Mouse (Mus musculus) lung, embryonic 14.5 days (tissue): Measurements from ENCODE around the gene Pbx2. TPM values are rescaled to one million over a fixed set of nuclear protein-coding genes. Genes with fewer than 3 reads are reported as not detected.

Source experiments
- ATAC-seq: fragments of 200-750 bp; cut with Nextera tagmentation; 2 replicates; pipeline ENCODE4 v1.8.0; 2017; ENCODE audit warnings: mild to moderate bottlenecking, moderate TSS enrichment, moderate library complexity; ENCODE audit not compliant: insufficient read depth
- DNase-seq: peaks from one replicate; pipeline ENCODE4 v3.0.0-alpha.2; 2015
- H3K27ac ChIP-seq: fragments of 300-500 bp; sonication (generic); 2 replicates; pipeline ENCODE4 v1.5.1; 2014; ENCODE audit warnings: low read depth, mild to moderate bottlenecking, moderate library complexity
- H3K27me3 ChIP-seq: fragments of 300-500 bp; sonication (generic); 2 replicates; pipeline ENCODE4 v1.6.1; 2014; ENCODE audit warnings: low read length, control low read depth; ENCODE audit not compliant: insufficient read depth
- H3K36me3 ChIP-seq: fragments of 300-500 bp; sonication (generic); 2 replicates; pipeline ENCODE4 v1.6.1; 2014; ENCODE audit warnings: control low read depth; ENCODE audit not compliant: insufficient read depth
- H3K4me1 ChIP-seq: fragments of 300-500 bp; sonication (generic); 2 replicates; pipeline ENCODE4 v1.6.1; 2014; ENCODE audit warnings: antibody characterized with exemption, control low read depth; ENCODE audit not compliant: insufficient read depth
- H3K4me2 ChIP-seq: fragments of 300-500 bp; sonication (generic); 2 replicates; pipeline ENCODE4 v1.6.1; 2014; ENCODE audit warnings: mild to moderate bottlenecking
- H3K4me3 ChIP-seq: fragments of 300-500 bp; sonication (generic); 2 replicates; pipeline ENCODE4 v1.5.1; 2014; ENCODE audit warnings: low read depth, low read length
- H3K9ac ChIP-seq: fragments of 300-500 bp; sonication (generic); 2 replicates; pipeline ENCODE4 v1.6.1; 2014
- H3K9me3 ChIP-seq: fragments of 300-500 bp; sonication (generic); 2 replicates; pipeline ENCODE4 v1.6.1; 2016; ENCODE audit warnings: low read depth, low read length, control low read depth
- CTCF ChIP-seq: IDR thresholded peaks from 2 replicates; pipeline ENCODE4 v1.5.1; 2016; ENCODE audit warnings: antibody characterized with exemption, low read depth
- WGBS: fragments of 180-500 bp; shearing (Covaris S2); extraction: QIAGEN DNeasy Blood & Tissue Kit; methylation state at CpG from one replicate; pipeline ENCODE4 v1.1.7; 2014; 5-methylcytosine and 5-hydroxymethylcytosine counted together
- polyA plus RNA-seq: library from polyadenylated mRNA; unstranded; fragments of >200 nt; fragmentation: Nextera tagmentation; extraction: Ambion mirVana; gene quantifications from 2 replicates; pipeline ENCODE4 v1.2.1, GENCODE M21; 2014

Pbx2 gene
- polyA plus RNA-seq, 1 experiment from 2014 or later, result 10.4 TPM

- peaks cover 10% of the 10 kb centered on the region for H3K4me1 ChIP-seq
- no peaks in the 10 kb centered on the region for H3K9me3 ChIP-seq
- TF ChIP-seq CTCF, result no peak
- ATAC-seq (no peak), DNase-seq (no peak)
- 78% methylated on average over 10 of the region's 10 CpGs for WGBS
- H3K4me3 ChIP-seq, result no peak overlapping the region
- H3K27ac ChIP-seq, result no peak overlapping the region
- no peak overlapping the region for H3K4me2 ChIP-seq
- H3K36me3 ChIP-seq, result peaks cover 11% of the 10 kb centered on the region
- H3K9ac ChIP-seq, result no peak overlapping the region
- H3K27me3 ChIP-seq, result no peaks in the 10 kb centered on the region
These were observed 52.9 kb downstream of the Pbx2 start for GRCm38 (mm10) chr17:34643944-34644343.

- no peak for TF ChIP-seq CTCF
- H3K9me3 ChIP-seq, result no peaks in the 10 kb centered on the region
- peak within 1 kb of the TSS; percentile 55 for H3K9ac ChIP-seq
- WGBS, result 0% methylated on average over 16 of the region's 16 CpGs
- peaks cover 10% of the 10 kb centered on the region for H3K4me1 ChIP-seq
- peak within 1 kb of the TSS; percentile 44 for H3K27ac ChIP-seq
- peak within 1 kb of the TSS; percentile 76 for H3K4me2 ChIP-seq
- peak; percentile 99 for DNase-seq
- peak; percentile 74 for ATAC-seq
- H3K4me3 ChIP-seq, result peak within 1 kb of the TSS; percentile 53
- no peaks in the 10 kb centered on the region for H3K27me3 ChIP-seq
- H3K36me3 ChIP-seq, result peaks cover 17% of the 10 kb centered on the region
These were observed 53.5 kb downstream of the Pbx2 start, which contains the start of gene Fkbpl for GRCm38 (mm10) chr17:34644608-34645007. TSS of gene Fkbpl (plus strand) at chr17:34644764.

GRCm38 (mm10) chr17:34645256-34645829 is 54.3 kb downstream of the Pbx2 start:
- Histone ChIP-seq H3K27me3 (no peaks in the 10 kb centered on the region), H3K27ac (peak overlapping the region; percentile 44), H3K4me3 (peak overlapping the region; percentile 53), H3K9me3 (no peaks in the 10 kb centered on the region), H3K4me2 (peak overlapping the region; percentile 76), H3K36me3 (peaks cover 22% of the 10 kb centered on the region), H3K4me1 (peaks cover 10% of the 10 kb centered on the region), H3K9ac (peak overlapping the region; percentile 55)
- no peak for TF ChIP-seq CTCF
- DNase-seq, result no peak
- ATAC-seq, result no peak
- WGBS, result 38% methylated on average over 10 of the region's 10 CpGs

- Histone ChIP-seq H3K4me3 (peak overlapping the region; percentile 91; the same call in 1 of the 2 replicates), H3K9me3 (no peaks in the 10 kb centered on the region)
- WGBS, result 83% methylated on average over 30 of the region's 30 CpGs
These were observed 54.9 kb downstream of the Pbx2 start for GRCm38 (mm10) chr17:34645831-34646511.

More at GRCm38 (mm10) chr17:34645831-34646511, 54.9 kb downstream of the Pbx2 start:
- H3K27me3 ChIP-seq, result no peaks in the 10 kb centered on the region
- peaks cover 10% of the 10 kb centered on the region for H3K4me1 ChIP-seq
- no peak for TF ChIP-seq CTCF
- H3K4me2 ChIP-seq, result peak overlapping the region; percentile 43
- no peak for DNase-seq
- ATAC-seq, result no peak
- no peak overlapping the region for H3K27ac ChIP-seq
- H3K9ac ChIP-seq, result no peak overlapping the region
- peaks cover 29% of the 10 kb centered on the region for H3K36me3 ChIP-seq

Other genes starting within 250 kb of the Pbx2 start
- gene Btnl2, start 236.4 kb upstream of the Pbx2 start, polyA plus RNA-seq, result 0.07 and 0.20 TPM in 2 replicates
- not detected in 2 replicates for gene Btnl1, start 214.1 kb upstream of the Pbx2 start, polyA plus RNA-seq
- 0.54 TPM in 1 of 2 replicates, not detected in the other for gene BC051142, start 192.4 kb upstream of the Pbx2 start, polyA plus RNA-seq
- gene Btnl4, start 113.9 kb upstream of the Pbx2 start, polyA plus RNA-seq, result not detected in 2 replicates
- gene Btnl6, start 73.9 kb upstream of the Pbx2 start, polyA plus RNA-seq, result not detected in 2 replicates
- gene Notch4, start 27.0 kb upstream of the Pbx2 start, polyA plus RNA-seq, result 8.5 and 9.0 TPM in 2 replicates
- 13.6 and 14.5 TPM in 2 replicates for gene Gpsm3, start 1.5 kb upstream of the Pbx2 start, polyA plus RNA-seq
- 64.7 and 74.6 TPM in 2 replicates for gene Ager, start 6.6 kb downstream of the Pbx2 start, polyA plus RNA-seq
- 78.7 and 84.9 TPM in 2 replicates for gene Rnf5, start 12.4 kb downstream of the Pbx2 start, polyA plus RNA-seq
- gene Agpat1, start 13.0 kb downstream of the Pbx2 start, polyA plus RNA-seq, result 52.5 and 54.1 TPM in 2 replicates
- 1.5 and 2.1 TPM in 2 replicates for gene Egfl8, start 24.7 kb downstream of the Pbx2 start, polyA plus RNA-seq
- 24.5 and 25.6 TPM in 2 replicates for gene Ppt2, start 37.2 kb downstream of the Pbx2 start, polyA plus RNA-seq
- gene Prrt1, start 38.3 kb downstream of the Pbx2 start, polyA plus RNA-seq, result 0.14 TPM in 1 of 2 replicates, not detected in the other
- 9.7 and 11.1 TPM in 2 replicates for gene Fkbpl, start 53.5 kb downstream of the Pbx2 start, polyA plus RNA-seq
- gene Atf6b, start 55.9 kb downstream of the Pbx2 start, polyA plus RNA-seq, result 66.5 and 74.8 TPM in 2 replicates
- 0.38 and 0.45 TPM in 2 replicates for gene Tnxb, start 79.3 kb downstream of the Pbx2 start, polyA plus RNA-seq
- gene C4b, start 152.6 kb downstream of the Pbx2 start, polyA plus RNA-seq, result not detected in 2 replicates
- gene Cyp21a1, start 213.3 kb downstream of the Pbx2 start, polyA plus RNA-seq, result not detected in 2 replicates
- gene Stk19, start 245.7 kb downstream of the Pbx2 start, polyA plus RNA-seq, result 22.2 and 25.0 TPM in 2 replicates
- 56.0 and 71.5 TPM in 2 replicates for gene Dxo, start 245.8 kb downstream of the Pbx2 start, polyA plus RNA-seq